Mouse (Mus musculus) bone marrow, adult 2 months (tissue): ENCODE data around the gene Ints5. TPM values are rescaled to one million over a fixed set of nuclear protein-coding genes. Genes with fewer than 3 reads are reported as not detected.
"Not testable (repeated sequence)": the region's sequence is repeated elsewhere in the genome, so short reads cannot be mapped to it uniquely, and the experiment has no call there.

Experiments
- H3K27ac ChIP-seq: fragments of 200-500 bp; 2 replicates; pipeline ENCODE4 v1.5.1; 2012; ENCODE audit warnings: low read depth, mild to moderate bottlenecking, control low read depth, inconsistent platforms, low read length; ENCODE audit not compliant: control insufficient read depth, poor library complexity, insufficient read depth
- H3K4me1 ChIP-seq: fragments of 200-500 bp; 2 replicates; pipeline ENCODE4 v1.6.1; 2011; ENCODE audit warnings: low read length; ENCODE audit not compliant: control insufficient read depth, insufficient read depth
- H3K4me3 ChIP-seq: fragments of 200-500 bp; replicated peaks from 2 replicates; pipeline ENCODE3; 2011; ENCODE audit warnings: mild to moderate bottlenecking, low read depth, low read length, control low read depth; ENCODE audit not compliant: control insufficient read depth
- CTCF ChIP-seq: fragments of 200-500 bp; IDR thresholded peaks from 2 replicates; pipeline ENCODE4 v1.5.1; 2011; ENCODE audit warnings: low read length, control low read depth; ENCODE audit not compliant: control insufficient read depth, insufficient read depth
- POLR2A ChIP-seq: fragments of 200-500 bp; IDR thresholded peaks from 2 replicates; pipeline ENCODE4 v1.6.1; 2011; ENCODE audit warnings: low read depth, mild to moderate bottlenecking, control low read depth, low read length, borderline replicate concordance; ENCODE audit not compliant: control insufficient read depth
- WGBS: fragments of 180-500 bp; shearing (Covaris S2); methylation state at CpG from one replicate; pipeline ENCODE4 v1.1.7; 2018; 5-methylcytosine and 5-hydroxymethylcytosine counted together
- polyA plus RNA-seq: library from polyadenylated mRNA; stranded (reverse); fragments of >200 nt; gene quantifications from 2 replicates; pipeline ENCODE4 v1.2.4, GENCODE M21; 2011; ENCODE audit warnings: low replicate concordance; ENCODE audit not compliant: missing spikeins, insufficient read depth, insufficient read length

The Ints5 gene
- polyA plus RNA-seq, 1 experiment: 12.1 TPM

GRCm38 (mm10) chr19:8857689-8858088, 35.1 kb upstream of the Ints5 start:
- TF ChIP-seq CTCF: peak; percentile 75
- no peak for TF ChIP-seq POLR2A
- no peak overlapping the region for H3K4me3 ChIP-seq
- 26% methylated on average over 4 of the region's 4 CpGs for WGBS
- no peak overlapping the region for H3K27ac ChIP-seq
- H3K4me1 ChIP-seq: no peaks in the 10 kb centered on the region

- 30% methylated on average over 1 of the region's 1 CpGs for WGBS
- Histone ChIP-seq H3K4me3 (no peak overlapping the region), H3K27ac (no peak overlapping the region), H3K4me1 (no peaks in the 10 kb centered on the region)
- TF ChIP-seq CTCF (peak; percentile 33; the same call in 1 of the 2 replicates), POLR2A (no peak)
These were observed 33.8 kb upstream of the Ints5 start for GRCm38 (mm10) chr19:8859018-8859417.

GRCm38 (mm10) chr19:8864265-8864664, 28.5 kb upstream of the Ints5 start:
- no peak overlapping the region for H3K27ac ChIP-seq
- no peak overlapping the region for H3K4me3 ChIP-seq
- 81% methylated on average over 6 of the region's 6 CpGs for WGBS
- H3K4me1 ChIP-seq: no peaks in the 10 kb centered on the region
- no peak for TF ChIP-seq POLR2A
- TF ChIP-seq CTCF: no peak

GRCm38 (mm10) chr19:8870381-8870780, 22.4 kb upstream of the Ints5 start:
- H3K27ac ChIP-seq, H3K4me3 ChIP-seq, H3K4me1 ChIP-seq: not testable (repeated sequence)
- 67% methylated on average over 3 of the region's 3 CpGs for whole genome bisulfite sequencing

- Histone ChIP-seq H3K27ac (peak overlapping the region; percentile 42), H3K4me1 (no peaks in the 10 kb centered on the region; the same call in 1 of the 2 replicates), H3K4me3 (peak overlapping the region; percentile 89)
- TF ChIP-seq POLR2A (no peak), CTCF (no peak)
- 20% methylated on average over 9 of the region's 9 CpGs for WGBS
These were observed 22.0 kb upstream of the Ints5 start for GRCm38 (mm10) chr19:8870838-8871237.

GRCm38 (mm10) chr19:8871267-8872186, 21.3 kb upstream of the Ints5 start, which contains the start of gene Ubxn1:
Ubxn1 (plus strand) TSS chr19:8871496.
- H3K27ac ChIP-seq: peak within 1 kb of the TSS; percentile 80
- TF ChIP-seq CTCF: no peak
- TF ChIP-seq POLR2A: peak; percentile 69
- no peaks in the 10 kb centered on the region; the same call in 1 of the 2 replicates for H3K4me1 ChIP-seq
- WGBS: under 1% methylated on average over 59 of the region's 59 CpGs
- H3K4me3 ChIP-seq: peak within 1 kb of the TSS; percentile 89

- peak overlapping the region; percentile 29 for H3K4me3 ChIP-seq
- no peak for TF ChIP-seq POLR2A
- no peak for TF ChIP-seq CTCF
- H3K27ac ChIP-seq: no peak overlapping the region
- H3K4me1 ChIP-seq: no peaks in the 10 kb centered on the region; the same call in 1 of the 2 replicates
- WGBS: 70% methylated on average over 10 of the region's 10 CpGs
These were observed 20.5 kb upstream of the Ints5 start for GRCm38 (mm10) chr19:8872266-8872840.

- 89% methylated on average over 7 of the region's 7 CpGs for WGBS
- Histone ChIP-seq H3K4me3 (no peak overlapping the region), H3K4me1 (no peaks in the 10 kb centered on the region; the same call in 1 of the 2 replicates), H3K27ac (no peak overlapping the region)
- TF ChIP-seq CTCF (no peak), POLR2A (no peak)
These were observed 17.8 kb upstream of the Ints5 start for GRCm38 (mm10) chr19:8875031-8875430.
